Mouse (Mus musculus): ENCODE measurements around the gene Ndufa10.

GRCm38 (mm10) chr1:92424714-92425113 is 48.9 kb downstream of the Ndufa10 start:
- TF ChIP-seq POLR2A (IDR thresholded peaks at IDR 0.05; ENCODE audit: borderline replicate concordance, control insufficient read depth, low read depth, low read length) (no peak), CTCF (IDR thresholded peaks at IDR 0.05; ENCODE audit: control insufficient read depth, insufficient read depth, low read length) (no peak)

Measured in bone marrow, adult 2 months (tissue).